ENCODE assay signal across 27 mouse cellular contexts in genomic region chr1:104578123-104578522, GRCm38 (mm10).
A peak's percentile ranks its signal among the peaks of the same experiment; 100 is the strongest.
DNase-seq lines count a peak whose midpoint lies in the region; ATAC-seq and TF ChIP-seq lines count a peak whose summit lies in the region.
"Had no signal": no experiment of that assay in that cellular context is flagged by ENCODE, and none has a peak within 500 bp of the region (broad histone marks: within the 10 kb centered on the region; RNA-seq: fewer than 3 reads in every experiment).

No protein-coding gene starts in this region.

- H3K36me3 ChIP-seq in forebrain, embryonic 16.5 days (ENCODE audit: control insufficient read depth, insufficient read depth) = no peaks in the 10 kb centered on the region
- no peaks in the 10 kb centered on the region for H3K36me3 ChIP-seq in forebrain, embryonic 15.5 days
- H3K36me3 ChIP-seq: embryonic facial prominence, embryonic 10.5 days; embryonic facial prominence, embryonic 13.5 days; G1E; heart, embryonic 13.5 days had no signal

- ATAC-seq in forebrain, embryonic 16.5 days = peak; percentile 70
- ATAC-seq in forebrain, embryonic 15.5 days (replicated peaks) = no peak
- ATAC-seq: intestine, postnatal 0 days; Patski had no signal

- H3K4me2 ChIP-seq in forebrain, embryonic 16.5 days (ENCODE audit: low read length) = no peak overlapping the region
- no peak overlapping the region for H3K4me2 ChIP-seq in forebrain, embryonic 15.5 days (replicated peaks)
- H3K4me2 ChIP-seq: embryonic facial prominence, embryonic 13.5 days; heart, embryonic 13.5 days had no signal

- DNase-seq in cerebellum, postnatal 14 days = peak; percentile 49 to 55
- no peak for DNase-seq in cerebellum, adult 11-12 months
- peak; percentile 3 to 11 for DNase-seq in layer of hippocampus, postnatal 10 days (ENCODE audit: low spot score in 2 of 2)
- no peak for DNase-seq in layer of hippocampus, adult 8-10 months (ENCODE audit: low spot score in 2 of 2)
- peak; percentile 58 for DNase-seq in brain, embryonic 14.5 days (ENCODE audit: low read depth)
- DNase-seq: adrenal gland, postnatal 10 days; adrenal gland, postnatal 36 days; B cell, adult 2 months; cerebellum, adult 18-20 months; cerebellum, adult 9-10 months; cerebellum, postnatal 36 days; embryo, embryonic 11 days; gastrocnemius, postnatal 25 days; heart, adult 18-20 months; heart, postnatal 14 days; heart, postnatal 4 days; kidney, adult 2 months had no signal

- H3K4me3 ChIP-seq in forebrain, embryonic 16.5 days (replicated peaks; ENCODE audit: low read length) = no peak overlapping the region
- no peak overlapping the region for H3K4me3 ChIP-seq in forebrain, embryonic 15.5 days
- H3K4me3 ChIP-seq: embryonic facial prominence, embryonic 10.5 days; embryonic facial prominence, embryonic 13.5 days; erythroblast, embryonic 14.5 days; heart, embryonic 13.5 days had no signal

- WGBS in forebrain, embryonic 16.5 days = 42% methylated on average over 2 of the region's 2 CpGs
- WGBS in forebrain, embryonic 15.5 days = 46% methylated on average over 2 of the region's 2 CpGs

- H3K9ac ChIP-seq in forebrain, embryonic 16.5 days (replicated peaks; ENCODE audit: low read depth, low read length) = no peak overlapping the region
- H3K9ac ChIP-seq in forebrain, embryonic 15.5 days (replicated peaks) = no peak overlapping the region
- H3K9ac ChIP-seq: embryonic facial prominence, embryonic 13.5 days; heart, embryonic 13.5 days had no signal

- no peaks in the 10 kb centered on the region for H3K9me3 ChIP-seq in forebrain, embryonic 16.5 days (ENCODE audit: control insufficient read depth, low read length)
- no peaks in the 10 kb centered on the region for H3K9me3 ChIP-seq in forebrain, embryonic 15.5 days
- H3K9me3 ChIP-seq: embryonic facial prominence, embryonic 10.5 days; embryonic facial prominence, embryonic 13.5 days; G1E; heart, embryonic 13.5 days had no signal

- no peaks in the 10 kb centered on the region for H3K27me3 ChIP-seq in forebrain, embryonic 16.5 days (replicated peaks; ENCODE audit: control insufficient read depth, insufficient read depth, low read length)
- no peaks in the 10 kb centered on the region for H3K27me3 ChIP-seq in forebrain, embryonic 15.5 days
- H3K27me3 ChIP-seq: CH12.LX; embryonic facial prominence, embryonic 13.5 days; heart, embryonic 13.5 days; Patski had no signal

- H3K4me1 ChIP-seq in forebrain, embryonic 16.5 days (replicated peaks; ENCODE audit: control insufficient read depth, insufficient read depth, low read length) = no peaks in the 10 kb centered on the region
- no peaks in the 10 kb centered on the region for H3K4me1 ChIP-seq in forebrain, embryonic 15.5 days
- H3K4me1 ChIP-seq: embryonic facial prominence, embryonic 10.5 days; embryonic facial prominence, embryonic 13.5 days; heart, embryonic 13.5 days had no signal

- TF ChIP-seq POLR2A in brain, embryonic 14.5 days (IDR thresholded peaks at IDR 0.05; ENCODE audit: borderline replicate concordance, extremely low read depth, insufficient read depth, insufficient read length, poor library complexity, severe bottlenecking) = no peak

- no peak overlapping the region for H3K27ac ChIP-seq in forebrain, embryonic 16.5 days (ENCODE audit: low read length)
- no peak overlapping the region for H3K27ac ChIP-seq in forebrain, embryonic 15.5 days (replicated peaks)
- H3K27ac ChIP-seq: embryonic facial prominence, embryonic 10.5 days; embryonic facial prominence, embryonic 13.5 days; heart, embryonic 13.5 days had no signal

- TF ChIP-seq CTCF in brain, embryonic 14.5 days (IDR thresholded peaks at IDR 0.05; ENCODE audit: borderline replicate concordance, extremely low read depth, insufficient read depth, insufficient read length) = no peak

Comparison
In these comparisons a context has a peak if more than half of its experiments do, and no peak if none do; other contexts are left out.
1. DNase-seq: peak in cerebellum, postnatal 14 days (2 of 2), layer of hippocampus, postnatal 10 days (2 of 2) and brain, embryonic 14.5 days (single experiment); none in cerebellum, adult 11-12 months (single experiment) and layer of hippocampus, adult 8-10 months (0 of 2).